Mouse (Mus musculus) CH12.LX (cell line): ENCODE results near the gene Pfkfb2.

Experiments
- CHD2 ChIP-seq: IDR thresholded peaks from 2 replicates; pipeline ENCODE4 v1.6.1; 2011; ENCODE audit warnings: low read length, improper control_type of control experiment
- CTCF ChIP-seq, 2 experiments: IDR thresholded peaks in 1 of 2; conservative IDR thresholded peaks in 1 of 2; 2 replicates each; pipeline ENCODE4 v1.5.1; 2011 to 2012; ENCODE audit warnings: low read depth in 2 of 2, low read length in 2 of 2, improper control_type of control experiment in 1 of 2, inconsistent platforms in 1 of 2, mild to moderate bottlenecking in 1 of 2, moderate library complexity in 1 of 2
- EP300 ChIP-seq: IDR thresholded peaks from 2 replicates; pipeline ENCODE4 v1.6.1; 2011; ENCODE audit warnings: low read length, improper control_type of control experiment
- MAFK ChIP-seq: IDR thresholded peaks from 2 replicates; pipeline ENCODE4 v1.6.1; 2011; ENCODE audit warnings: low read length, improper control_type of control experiment; ENCODE audit not compliant: insufficient replicate concordance
- NRF1 ChIP-seq: IDR thresholded peaks from 2 replicates; pipeline ENCODE4 v1.6.1; 2014; ENCODE audit warnings: low read depth, mild to moderate bottlenecking, inconsistent platforms, low read length, improper control_type of control experiment, moderate library complexity
- POLR2AphosphoS2 ChIP-seq: IDR thresholded peaks from 2 replicates; pipeline ENCODE4 v1.6.1; 2011; ENCODE audit warnings: low read depth, low read length, improper control_type of control experiment
- SMC3 ChIP-seq: IDR thresholded peaks from 2 replicates; pipeline ENCODE4 v1.6.1; 2011; ENCODE audit warnings: low read depth, low read length, improper control_type of control experiment
- TCF12 ChIP-seq: IDR thresholded peaks from 2 replicates; pipeline ENCODE4 v1.6.1; 2014; ENCODE audit warnings: low read depth, mild to moderate bottlenecking, inconsistent platforms, low read length, improper control_type of control experiment
- UBTF ChIP-seq: IDR thresholded peaks from 2 replicates; pipeline ENCODE4 v1.6.1; 2012; ENCODE audit warnings: low read depth, mild to moderate bottlenecking, inconsistent platforms, low read length, improper control_type of control experiment, moderate library complexity

- no peak for TF ChIP-seq POLR2AphosphoS2
- TF ChIP-seq CTCF (conservative IDR thresholded peaks at IDR 0.05 in 1 of 2, IDR thresholded peaks at IDR 0.05 in 1 of 2; ENCODE audit: low read depth in 2 of 2, low read length in 2 of 2) = no peak
- no peak for TF ChIP-seq NRF1
- TF ChIP-seq UBTF = no peak
- no peak for TF ChIP-seq SMC3
- no peak for TF ChIP-seq TCF12
- no peak for TF ChIP-seq EP300
- TF ChIP-seq MAFK = no peak
- TF ChIP-seq CHD2 = no peak
Measured at GRCm38 (mm10) chr1:130742201-130742600, 13.1 kb upstream of the Pfkfb2 start.
